Mouse (Mus musculus) T-helper 1 cell (primary cell): Measurements from ENCODE around the gene Cand1.

Experiments used
- in situ Hi-C: fragments of 300-600 bp; cut with MboI, MseI; formaldehyde crosslinking; loops from one replicate; pipeline ENCODE4 v1.15.1; 2025; ENCODE audit warnings: high pct_unique_total_duplicates

The Cand1 gene

GRCm38 (mm10) chr10:119239969-119240721, at the start of gene Cand1:
Gene Cand1 (minus strand): TSS chr10:119240055.
- in situ Hi-C loops, result loop anchor here (10.0 kb wide), 1 partner anchor 875 kb away; the partner anchor contains the start of gene Helb

GRCm38 (mm10) chr10:119278871-119279270, 39.0 kb upstream of the Cand1 start:
- in situ Hi-C loops, result no loop called here

- in situ Hi-C loops, result no loop called here
Measured at GRCm38 (mm10) chr10:119274333-119274732, 34.5 kb upstream of the Cand1 start.

- in situ Hi-C loops, result no loop called here
Measured at GRCm38 (mm10) chr10:119272536-119272935, 32.7 kb upstream of the Cand1 start.

- in situ Hi-C loops, result no loop called here
Measured at GRCm38 (mm10) chr10:119272005-119272404, 32.1 kb upstream of the Cand1 start.

GRCm38 (mm10) chr10:119271101-119271500, 31.2 kb upstream of the Cand1 start:
- in situ Hi-C loops, result no loop called here

GRCm38 (mm10) chr10:119270384-119270985, 30.6 kb upstream of the Cand1 start:
- in situ Hi-C loops, result no loop called here

GRCm38 (mm10) chr10:119264761-119265160, 24.9 kb upstream of the Cand1 start:
- in situ Hi-C loops, result no loop called here

GRCm38 (mm10) chr10:119262821-119263220, 23.0 kb upstream of the Cand1 start:
- in situ Hi-C loops, result no loop called here

- in situ Hi-C loops, result no loop called here
Measured at GRCm38 (mm10) chr10:119257876-119258275, 18.0 kb upstream of the Cand1 start.

- in situ Hi-C loops, result no loop called here
Measured at GRCm38 (mm10) chr10:119244146-119244545, 4.3 kb upstream of the Cand1 start.

- in situ Hi-C loops, result no loop called here
Measured at GRCm38 (mm10) chr10:119240722-119241089, 851 bp upstream of the Cand1 start.

GRCm38 (mm10) chr10:119239633-119239968, 254 bp downstream of the Cand1 start:
- in situ Hi-C loops, result loop anchor here (10.0 kb wide), 1 partner anchor 875 kb away; the partner anchor contains the start of gene Helb

- in situ Hi-C loops, result loop anchor here (10.0 kb wide), 1 partner anchor 876 kb away; the partner anchor contains the start of gene Helb
Measured at GRCm38 (mm10) chr10:119238985-119239631, 747 bp downstream of the Cand1 start.

- in situ Hi-C loops, result loop anchor here (10.0 kb wide), 1 partner anchor 883 kb away; the partner anchor contains the start of gene Helb
Measured at GRCm38 (mm10) chr10:119231526-119231925, 8.3 kb downstream of the Cand1 start.

- in situ Hi-C loops, result loop anchor here (10.0 kb wide), 1 partner anchor 884 kb away; the partner anchor contains the start of gene Helb
Measured at GRCm38 (mm10) chr10:119230703-119231102, 9.2 kb downstream of the Cand1 start.

- in situ Hi-C loops, result loop anchor here (10.0 kb wide), 1 partner anchor 885 kb away; the partner anchor contains the start of gene Helb
Measured at GRCm38 (mm10) chr10:119230074-119230669, 9.7 kb downstream of the Cand1 start.

GRCm38 (mm10) chr10:119223686-119224085, 16.2 kb downstream of the Cand1 start:
- in situ Hi-C loops, result no loop called here

GRCm38 (mm10) chr10:119221631-119222030, 18.2 kb downstream of the Cand1 start:
- in situ Hi-C loops, result no loop called here

- in situ Hi-C loops, result no loop called here
Measured at GRCm38 (mm10) chr10:119219415-119219814, 20.4 kb downstream of the Cand1 start.

GRCm38 (mm10) chr10:119218274-119219080, 21.4 kb downstream of the Cand1 start:
- in situ Hi-C loops, result no loop called here
